Mouse (Mus musculus): ENCODE data around the gene Wnt10a. TPM values are rescaled to one million over a fixed set of nuclear protein-coding genes. Genes with fewer than 3 reads are reported as not detected.

Wnt10a gene
- polyA plus RNA-seq, 1 experiment from 2014 or later: not detected

DNA sequence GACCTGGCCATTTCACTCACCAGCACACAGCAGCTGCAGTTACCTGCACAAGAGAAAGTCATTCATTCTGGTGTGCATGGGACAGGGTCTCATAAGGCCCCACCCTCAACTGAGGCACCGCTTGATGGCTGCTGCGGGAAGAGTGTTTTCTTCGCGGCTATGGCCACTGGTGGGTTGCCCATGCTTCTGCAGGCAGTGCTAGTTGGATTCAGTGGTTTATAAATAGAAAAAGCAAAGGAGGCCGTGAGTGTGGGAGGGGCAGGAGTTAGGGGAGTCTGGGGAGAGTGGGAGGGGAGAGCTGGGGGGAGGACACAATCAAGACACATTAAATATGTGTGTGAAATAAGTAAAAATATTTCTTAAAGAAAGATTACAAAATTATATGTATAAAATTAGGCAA, 51.8 kb downstream of the Wnt10a start:
- 64% methylated on average over 5 of the region's 5 CpGs for WGBS (ENCODE audit: insufficient replicate concordance)
- Histone ChIP-seq H3K36me3 (ENCODE audit: control insufficient read depth, insufficient read depth, low read length) (no peaks in the 10 kb centered on the region), H3K9me3 (replicated peaks; ENCODE audit: control insufficient read depth, low read length) (no peaks in the 10 kb centered on the region), H3K9ac (ENCODE audit: low read depth, low read length) (no peak overlapping the region), H3K27ac (ENCODE audit: low read depth, low read length) (no peak overlapping the region), H3K4me2 (no peak overlapping the region), H3K27me3 (ENCODE audit: control insufficient read depth, insufficient read depth, low read length) (0 out of 2 replicates have a peak, but pooled peaks cover 3% of the 10 kb centered on the region), H3K4me3 (ENCODE audit: low read depth, low read length) (no peak overlapping the region), H3K4me1 (ENCODE audit: control insufficient read depth, insufficient read depth, low read length) (no peaks in the 10 kb centered on the region)
- ATAC-seq (replicated peaks; ENCODE audit: insufficient number of reproducible peaks, low FRiP score, low TSS enrichment): no peak

GRCm38 (mm10) chr1:74846341-74846740, 55.0 kb downstream of the Wnt10a start:
- peaks cover 23% of the 10 kb centered on the region for H3K27me3 ChIP-seq (ENCODE audit: control insufficient read depth, insufficient read depth, low read length)
- no peaks in the 10 kb centered on the region for H3K36me3 ChIP-seq (ENCODE audit: control insufficient read depth, insufficient read depth, low read length)
- no peak overlapping the region for H3K27ac ChIP-seq (ENCODE audit: low read depth, low read length)
- 24% methylated on average over 9 of the region's 9 CpGs for WGBS (ENCODE audit: insufficient replicate concordance)
- H3K9ac ChIP-seq (ENCODE audit: low read depth, low read length): no peak overlapping the region
- ATAC-seq (replicated peaks; ENCODE audit: insufficient number of reproducible peaks, low FRiP score, low TSS enrichment): no peak
- no peak overlapping the region for H3K4me2 ChIP-seq
- no peaks in the 10 kb centered on the region for H3K4me1 ChIP-seq (ENCODE audit: control insufficient read depth, insufficient read depth, low read length)
- no peak overlapping the region for H3K4me3 ChIP-seq (ENCODE audit: low read depth, low read length)
- H3K9me3 ChIP-seq (replicated peaks; ENCODE audit: control insufficient read depth, low read length): no peaks in the 10 kb centered on the region

DNA sequence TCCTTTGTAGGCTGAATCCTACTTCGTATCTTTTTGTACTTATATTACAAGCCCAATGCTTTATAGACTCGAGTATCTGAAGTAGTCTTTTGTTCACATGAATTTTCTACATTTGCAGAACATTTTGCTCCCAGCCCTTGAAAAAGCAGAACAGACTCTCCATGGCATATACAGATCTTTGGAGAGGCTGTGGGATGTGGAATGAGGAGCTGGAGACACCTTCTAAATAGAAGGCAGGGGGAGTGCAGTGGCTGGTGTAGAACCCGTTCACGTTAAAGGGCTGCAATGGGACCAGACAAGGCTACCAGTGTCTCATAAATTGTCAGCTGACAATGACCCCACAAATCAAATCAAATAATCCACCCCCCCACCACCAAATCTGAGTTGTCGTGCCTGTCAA, 57.6 kb downstream of the Wnt10a start:
- no peak overlapping the region for H3K4me2 ChIP-seq
- peaks cover 49% of the 10 kb centered on the region for H3K27me3 ChIP-seq (ENCODE audit: control insufficient read depth, insufficient read depth, low read length)
- no peak overlapping the region for H3K27ac ChIP-seq (ENCODE audit: low read depth, low read length)
- no peak for ATAC-seq (replicated peaks; ENCODE audit: insufficient number of reproducible peaks, low FRiP score, low TSS enrichment)
- no peak overlapping the region for H3K4me3 ChIP-seq (ENCODE audit: low read depth, low read length)
- no peaks in the 10 kb centered on the region for H3K36me3 ChIP-seq (ENCODE audit: control insufficient read depth, insufficient read depth, low read length)
- H3K9ac ChIP-seq (ENCODE audit: low read depth, low read length): no peak overlapping the region
- 60% methylated on average over 5 of the region's 5 CpGs for WGBS (ENCODE audit: insufficient replicate concordance)
- no peaks in the 10 kb centered on the region for H3K9me3 ChIP-seq (replicated peaks; ENCODE audit: control insufficient read depth, low read length)
- H3K4me1 ChIP-seq (ENCODE audit: control insufficient read depth, insufficient read depth, low read length): no peaks in the 10 kb centered on the region

DNA sequence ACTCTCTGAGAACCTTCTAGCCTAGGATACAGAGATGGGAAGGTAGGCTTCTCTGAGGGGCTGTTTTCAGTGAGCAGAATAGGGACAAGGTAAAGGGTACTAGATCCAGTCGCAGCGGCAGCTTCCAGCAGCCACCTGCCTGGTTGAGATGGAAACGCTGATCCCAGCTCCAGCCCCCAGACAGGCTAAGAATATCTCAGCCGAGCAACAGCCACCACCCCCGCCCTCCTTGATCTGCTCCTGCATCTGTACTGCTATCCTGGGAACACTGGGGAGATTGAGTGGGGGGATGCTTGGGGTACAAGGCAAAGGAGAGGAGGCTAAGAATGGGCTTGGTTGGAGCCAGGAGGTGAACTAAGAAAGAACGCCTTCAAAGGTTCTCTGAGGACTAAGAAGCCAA, 58.9 kb downstream of the Wnt10a start:
- H3K4me1 ChIP-seq (ENCODE audit: control insufficient read depth, insufficient read depth, low read length): peaks cover 1% of the 10 kb centered on the region
- 14% methylated on average over 6 of the region's 6 CpGs for WGBS (ENCODE audit: insufficient replicate concordance)
- H3K36me3 ChIP-seq (ENCODE audit: control insufficient read depth, insufficient read depth, low read length): no peaks in the 10 kb centered on the region
- H3K9ac ChIP-seq (ENCODE audit: low read depth, low read length): no peak overlapping the region
- no peaks in the 10 kb centered on the region for H3K9me3 ChIP-seq (replicated peaks; ENCODE audit: control insufficient read depth, low read length)
- no peak overlapping the region for H3K4me3 ChIP-seq (ENCODE audit: low read depth, low read length)
- H3K27me3 ChIP-seq (ENCODE audit: control insufficient read depth, insufficient read depth, low read length): peaks cover 62% of the 10 kb centered on the region
- no peak overlapping the region for H3K4me2 ChIP-seq
- no peak for ATAC-seq (replicated peaks; ENCODE audit: insufficient number of reproducible peaks, low FRiP score, low TSS enrichment)
- H3K27ac ChIP-seq (ENCODE audit: low read depth, low read length): no peak overlapping the region

DNA sequence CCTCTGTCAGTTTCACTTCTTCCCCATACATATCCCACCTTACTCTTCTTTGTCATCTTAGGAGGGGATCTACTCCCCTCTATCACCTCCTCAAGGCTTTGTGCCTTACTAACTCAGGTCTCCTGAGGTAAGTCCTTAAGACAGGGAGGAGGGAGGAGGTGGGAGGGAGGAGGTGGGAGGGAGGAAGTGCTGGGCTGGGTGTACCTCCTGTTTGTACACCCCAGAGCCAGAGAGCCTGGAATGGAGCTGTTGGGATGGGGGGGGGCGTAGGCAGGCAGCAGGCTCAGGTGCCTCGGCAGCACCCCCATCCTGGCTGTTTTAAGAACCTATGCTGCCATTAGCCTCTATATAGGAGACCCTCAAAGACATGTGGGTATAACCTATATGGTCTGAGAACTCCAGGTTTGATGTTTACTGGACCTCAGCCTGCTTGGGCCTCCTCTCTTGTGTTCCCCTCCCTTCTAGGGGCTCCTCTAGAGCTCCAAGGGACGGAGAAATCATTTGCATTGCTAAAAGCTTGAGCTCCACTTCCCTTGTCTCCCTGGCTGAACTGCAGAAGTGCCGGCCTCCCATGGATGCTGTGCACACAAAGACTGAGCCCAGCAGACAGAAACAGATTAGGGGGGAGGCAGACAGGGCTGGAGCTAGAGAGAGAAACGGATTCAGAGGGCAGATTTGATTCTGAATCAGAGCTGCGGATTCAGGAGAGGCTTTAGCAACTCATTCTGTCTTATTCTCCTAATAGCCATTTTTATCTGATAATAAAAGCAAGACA, 59.9 kb downstream of the Wnt10a start:
- H3K4me3 ChIP-seq (ENCODE audit: low read depth, low read length): no peak overlapping the region
- H3K4me1 ChIP-seq (ENCODE audit: control insufficient read depth, insufficient read depth, low read length): peaks cover 5% of the 10 kb centered on the region
- H3K4me2 ChIP-seq: no peak overlapping the region
- no peak for ATAC-seq (replicated peaks; ENCODE audit: insufficient number of reproducible peaks, low FRiP score, low TSS enrichment)
- no peak overlapping the region for H3K9ac ChIP-seq (ENCODE audit: low read depth, low read length)
- H3K36me3 ChIP-seq (ENCODE audit: control insufficient read depth, insufficient read depth, low read length): no peaks in the 10 kb centered on the region
- H3K9me3 ChIP-seq (replicated peaks; ENCODE audit: control insufficient read depth, low read length): no peaks in the 10 kb centered on the region
- no peak overlapping the region for H3K27ac ChIP-seq (ENCODE audit: low read depth, low read length)
- peaks cover 71% of the 10 kb centered on the region for H3K27me3 ChIP-seq (ENCODE audit: control insufficient read depth, insufficient read depth, low read length)
- 13% methylated on average over 6 of the region's 6 CpGs for WGBS (ENCODE audit: insufficient replicate concordance)

Other genes with a start within 250 kb of the Wnt10a start
- gene Plcd4, start 248.6 kb upstream of the Wnt10a start, polyA plus RNA-seq (2014; fragmentation: Nextera tagmentation; extraction: Ambion mirVana): 0.17 and 0.46 TPM in 2 replicates
- 24.1 and 27.5 TPM in 2 replicates for gene Usp37, start 247.2 kb upstream of the Wnt10a start, polyA plus RNA-seq (2014; fragmentation: Nextera tagmentation; extraction: Ambion mirVana)
- 5.7 and 6.6 TPM in 2 replicates for gene Zfp142, start 203.3 kb upstream of the Wnt10a start, polyA plus RNA-seq (2014; fragmentation: Nextera tagmentation; extraction: Ambion mirVana)
- gene Bcs1l, start 203.2 kb upstream of the Wnt10a start, polyA plus RNA-seq (2014; fragmentation: Nextera tagmentation; extraction: Ambion mirVana): 22.0 and 26.7 TPM in 2 replicates
- gene Rnf25, start 190.1 kb upstream of the Wnt10a start, polyA plus RNA-seq (2014; fragmentation: Nextera tagmentation; extraction: Ambion mirVana): 6.0 and 6.1 TPM in 2 replicates
- gene Stk36, start 190.1 kb upstream of the Wnt10a start, polyA plus RNA-seq (2014; fragmentation: Nextera tagmentation; extraction: Ambion mirVana): 4.3 and 4.6 TPM in 2 replicates
- 15.8 and 21.4 TPM in 2 replicates for gene Ttll4, start 129.8 kb upstream of the Wnt10a start, polyA plus RNA-seq (2014; fragmentation: Nextera tagmentation; extraction: Ambion mirVana)
- 14.3 and 15.2 TPM in 2 replicates for gene Cyp27a1, start 77.9 kb upstream of the Wnt10a start, polyA plus RNA-seq (2014; fragmentation: Nextera tagmentation; extraction: Ambion mirVana)
- gene Prkag3, start 42.3 kb upstream of the Wnt10a start, polyA plus RNA-seq (2014; fragmentation: Nextera tagmentation; extraction: Ambion mirVana): 5.5 and 5.7 TPM in 2 replicates
- gene Wnt6, start 19.6 kb upstream of the Wnt10a start, polyA plus RNA-seq (2014; fragmentation: Nextera tagmentation; extraction: Ambion mirVana): 0.46 and 0.68 TPM in 2 replicates
- gene Cdk5r2, start 63.4 kb downstream of the Wnt10a start, polyA plus RNA-seq (2014; fragmentation: Nextera tagmentation; extraction: Ambion mirVana): 0.30 and 0.48 TPM in 2 replicates
- gene Fev, start 93.9 kb downstream of the Wnt10a start, polyA plus RNA-seq (2014; fragmentation: Nextera tagmentation; extraction: Ambion mirVana): 1.4 and 4.1 TPM in 2 replicates
- gene Cryba2, start 101.6 kb downstream of the Wnt10a start, polyA plus RNA-seq (2014; fragmentation: Nextera tagmentation; extraction: Ambion mirVana): not detected in 2 replicates
- not detected in 2 replicates for gene Cfap65, start 144.1 kb downstream of the Wnt10a start, polyA plus RNA-seq (2014; fragmentation: Nextera tagmentation; extraction: Ambion mirVana)
- 0.16 and 0.17 TPM in 2 replicates for gene Ihh, start 160.2 kb downstream of the Wnt10a start, polyA plus RNA-seq (2014; fragmentation: Nextera tagmentation; extraction: Ambion mirVana)